Mouse (Mus musculus) embryonic facial prominence, embryonic 11.5 days (tissue): ENCODE results near the gene Ace2. TPM values are rescaled to one million over a fixed set of nuclear protein-coding genes. Genes with fewer than 3 reads are reported as not detected.

Experiments
- ATAC-seq: fragments of 200-750 bp; cut with Nextera tagmentation; replicated peaks from 2 replicates; pipeline ENCODE4 v1.8.0; 2017; ENCODE audit warnings: low read depth; ENCODE audit not compliant: insufficient number of reproducible peaks, low FRiP score, low TSS enrichment
- DNase-seq: peaks from one replicate; pipeline ENCODE4 v3.0.0-alpha.2; 2015; ENCODE audit warnings: low spot score
- H3K27ac ChIP-seq: fragments of 300-500 bp; sonication (generic); replicated peaks from 2 replicates; pipeline ENCODE4 v1.5.1; 2014; ENCODE audit warnings: mild to moderate bottlenecking, low read depth, low read length, control low read depth
- H3K27me3 ChIP-seq: fragments of 300-500 bp; sonication (generic); 2 replicates; pipeline ENCODE4 v1.6.1; 2014; ENCODE audit warnings: mild to moderate bottlenecking, low read length, moderate library complexity, mixed read lengths; ENCODE audit not compliant: control insufficient read depth, insufficient read depth
- H3K36me3 ChIP-seq: fragments of 300-500 bp; sonication (generic); replicated peaks from 2 replicates; pipeline ENCODE4 v1.6.1; 2014; ENCODE audit warnings: low read depth, mild to moderate bottlenecking, low read length, moderate library complexity, mixed read lengths; ENCODE audit not compliant: control insufficient read depth, insufficient read depth
- H3K4me1 ChIP-seq: fragments of 300-500 bp; sonication (generic); 2 replicates; pipeline ENCODE4 v1.6.1; 2014; ENCODE audit warnings: low read length, mixed read lengths; ENCODE audit not compliant: control insufficient read depth, insufficient read depth
- H3K4me2 ChIP-seq: fragments of 300-500 bp; sonication (generic); 2 replicates; pipeline ENCODE4 v1.6.1; 2014; ENCODE audit warnings: low read depth, mild to moderate bottlenecking, control low read depth, low read length, moderate library complexity
- H3K4me3 ChIP-seq: fragments of 300-500 bp; sonication (generic); 2 replicates; pipeline ENCODE4 v1.5.1; 2014; ENCODE audit warnings: low read depth, low read length, control low read depth
- H3K9ac ChIP-seq: fragments of 300-500 bp; sonication (generic); replicated peaks from 2 replicates; pipeline ENCODE4 v1.6.1; 2014; ENCODE audit warnings: mild to moderate bottlenecking, control low read depth, low read length
- H3K9me3 ChIP-seq: fragments of 300-500 bp; sonication (generic); replicated peaks from 2 replicates; pipeline ENCODE4 v1.6.1; 2016; ENCODE audit warnings: mild to moderate bottlenecking, low read length, inconsistent platforms, mixed read lengths; ENCODE audit not compliant: control insufficient read depth
- WGBS: fragments of 180-500 bp; shearing (Covaris S2); extraction: QIAGEN DNeasy Blood & Tissue Kit; methylation state at CpG from one replicate; pipeline ENCODE4 v1.1.7; 2014; 5-methylcytosine and 5-hydroxymethylcytosine counted together
- polyA plus RNA-seq: library from polyadenylated mRNA; unstranded; fragments of >200 nt; fragmentation: Nextera tagmentation; extraction: Ambion mirVana; gene quantifications from 2 replicates; pipeline ENCODE4 v1.2.1, GENCODE M21; 2014

Gene Ace2
- polyA plus RNA-seq = 0.21 TPM in 1 of 2 replicates, not detected in the other

DNA sequence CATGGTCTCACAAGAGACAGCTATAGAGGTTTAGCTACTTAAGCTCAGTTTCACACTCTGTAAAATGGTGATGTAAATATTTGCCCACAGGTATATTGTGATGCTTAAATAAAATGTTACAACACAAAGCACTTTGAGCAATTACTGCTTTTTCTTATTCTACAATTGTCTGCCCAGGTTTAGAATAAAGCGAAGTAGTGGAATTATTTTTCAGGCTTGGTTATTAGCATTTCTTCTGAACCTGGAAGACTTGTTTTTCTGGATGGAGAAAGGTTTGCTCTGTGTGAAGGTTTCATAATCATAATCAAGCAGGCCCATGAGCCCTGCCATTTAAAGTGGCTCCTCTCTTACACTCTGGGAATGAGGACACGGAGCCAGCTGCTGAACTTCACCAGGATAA lies at the start of gene Ace2:
Gene Ace2 (plus strand): TSS at position 301 of the 400 bp plus-strand sequence.
- H3K36me3 ChIP-seq = no peaks in the 10 kb centered on the region
- H3K27ac ChIP-seq = no peak within 1 kb of the TSS
- no peaks in the 10 kb centered on the region for H3K4me1 ChIP-seq
- ATAC-seq (no peak), DNase-seq (no peak)
- no peaks in the 10 kb centered on the region for H3K9me3 ChIP-seq
- H3K27me3 ChIP-seq = no peaks in the 10 kb centered on the region
- 76% methylated on average over 2 of the region's 2 CpGs for WGBS
- no peak within 1 kb of the TSS for H3K9ac ChIP-seq
- no peak within 1 kb of the TSS for H3K4me2 ChIP-seq
- no peak within 1 kb of the TSS for H3K4me3 ChIP-seq

DNA sequence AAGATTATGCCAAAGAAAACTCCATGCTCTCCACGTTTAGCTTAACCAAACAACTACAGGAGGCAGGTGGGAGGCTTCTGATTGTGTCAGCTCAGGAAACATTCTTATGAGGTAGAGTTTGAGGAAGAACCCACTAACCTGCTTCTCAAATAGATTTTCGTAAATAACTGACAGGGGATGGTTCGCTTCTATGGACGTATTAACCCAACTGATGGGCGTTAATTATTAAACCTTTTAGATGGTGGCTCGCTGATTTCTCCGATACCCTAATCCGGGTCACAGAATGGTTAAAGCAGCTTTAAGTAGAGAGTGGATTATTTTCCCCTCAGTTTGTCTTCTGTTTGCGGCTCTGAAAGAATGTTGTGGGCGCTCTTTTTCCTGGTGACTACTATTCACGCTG lies 49.2 kb upstream of the Ace2 start:
- 78% methylated on average over 11 of the region's 11 CpGs for WGBS
- H3K36me3 ChIP-seq = no peaks in the 10 kb centered on the region

DNA sequence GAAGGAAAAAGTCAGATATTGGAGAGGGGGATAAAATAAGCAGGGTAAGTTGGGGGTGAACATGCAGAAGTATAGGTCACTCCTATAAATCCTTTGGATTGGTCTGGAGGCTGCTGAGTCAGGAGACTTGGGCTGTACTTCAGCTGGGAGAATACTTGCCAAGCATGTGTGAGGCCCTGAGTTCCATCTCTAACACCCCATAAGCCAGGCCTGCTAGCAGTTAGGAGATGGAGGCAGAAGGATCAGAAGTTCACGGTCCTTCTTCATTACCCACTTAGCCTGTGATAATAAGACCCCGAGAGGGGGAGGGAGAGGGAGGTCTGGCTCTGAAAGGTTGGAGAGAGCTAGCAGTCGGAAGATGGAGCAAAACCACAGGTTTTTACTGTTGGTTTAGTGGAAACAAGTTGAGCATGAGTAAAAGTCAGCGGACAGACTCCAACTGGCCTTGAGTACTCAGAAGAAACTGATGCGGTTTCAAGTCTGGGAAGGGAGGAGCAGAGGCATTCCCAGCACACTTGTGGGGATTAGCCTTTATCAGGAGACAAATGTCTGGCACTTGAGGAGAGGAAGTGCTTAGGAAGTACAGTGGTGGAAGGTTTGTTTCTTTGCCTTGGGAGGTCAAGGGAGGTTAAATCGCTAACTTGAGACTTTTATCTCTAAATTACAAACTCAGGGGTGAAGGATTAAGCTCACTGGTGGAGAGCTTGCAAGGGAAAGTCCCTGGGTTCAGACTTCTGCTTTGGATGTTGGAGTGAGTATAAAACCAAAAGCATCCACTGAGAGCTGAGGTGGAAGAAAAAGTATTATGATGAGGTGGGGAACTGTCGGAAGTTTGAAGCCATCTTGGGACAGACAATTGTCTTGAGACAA lies 46.6 kb upstream of the Ace2 start:
- H3K4me1 ChIP-seq = no peaks in the 10 kb centered on the region
- no peak overlapping the region for H3K9ac ChIP-seq
- H3K4me2 ChIP-seq = no peak overlapping the region
- peak; percentile 2 for DNase-seq
- no peaks in the 10 kb centered on the region for H3K9me3 ChIP-seq
- 35% methylated on average over 7 of the region's 7 CpGs for WGBS
- no peak overlapping the region for H3K27ac ChIP-seq
- no peaks in the 10 kb centered on the region for H3K36me3 ChIP-seq
- no peaks in the 10 kb centered on the region; the same call in 1 of the 2 replicates for H3K27me3 ChIP-seq
- ATAC-seq = no peak
- no peak overlapping the region for H3K4me3 ChIP-seq

More for the DNA sequence above, 49.2 kb upstream of the Ace2 start:
- no peak overlapping the region for H3K4me3 ChIP-seq
- no peaks in the 10 kb centered on the region for H3K9me3 ChIP-seq
- H3K27ac ChIP-seq = no peak overlapping the region
- no peak overlapping the region for H3K4me2 ChIP-seq
- no peaks in the 10 kb centered on the region; the same call in 1 of the 2 replicates for H3K27me3 ChIP-seq
- no peak for ATAC-seq
- H3K9ac ChIP-seq = no peak overlapping the region
- H3K4me1 ChIP-seq = no peaks in the 10 kb centered on the region
- DNase-seq = no peak

DNA sequence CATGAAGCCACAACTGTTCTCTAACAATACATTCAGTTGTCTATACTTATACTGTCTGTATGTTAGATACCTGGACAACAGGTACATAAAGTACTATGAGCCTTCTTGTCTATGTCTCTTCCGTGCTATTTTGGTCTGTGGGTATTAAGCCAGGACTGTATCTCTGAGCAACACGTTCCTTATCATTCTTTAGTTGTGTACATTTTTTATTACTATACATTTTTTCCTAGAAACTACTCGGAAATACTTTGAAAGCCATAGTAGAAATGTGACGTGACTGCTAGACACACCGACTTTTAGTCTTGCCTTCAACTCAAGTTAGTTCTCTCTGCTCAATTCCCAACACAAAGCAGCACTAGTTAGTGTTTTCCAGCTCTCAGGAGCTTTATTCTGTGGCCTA lies 45.7 kb upstream of the Ace2 start:
- Histone ChIP-seq H3K4me2 (no peak overlapping the region), H3K9ac (no peak overlapping the region), H3K4me1 (no peaks in the 10 kb centered on the region), H3K27me3 (peaks cover under 1% of the 10 kb centered on the region), H3K4me3 (no peak overlapping the region), H3K36me3 (no peaks in the 10 kb centered on the region), H3K9me3 (no peaks in the 10 kb centered on the region), H3K27ac (no peak overlapping the region)
- no peak for DNase-seq
- WGBS = 86% methylated on average over 5 of the region's 5 CpGs
- no peak for ATAC-seq

DNA sequence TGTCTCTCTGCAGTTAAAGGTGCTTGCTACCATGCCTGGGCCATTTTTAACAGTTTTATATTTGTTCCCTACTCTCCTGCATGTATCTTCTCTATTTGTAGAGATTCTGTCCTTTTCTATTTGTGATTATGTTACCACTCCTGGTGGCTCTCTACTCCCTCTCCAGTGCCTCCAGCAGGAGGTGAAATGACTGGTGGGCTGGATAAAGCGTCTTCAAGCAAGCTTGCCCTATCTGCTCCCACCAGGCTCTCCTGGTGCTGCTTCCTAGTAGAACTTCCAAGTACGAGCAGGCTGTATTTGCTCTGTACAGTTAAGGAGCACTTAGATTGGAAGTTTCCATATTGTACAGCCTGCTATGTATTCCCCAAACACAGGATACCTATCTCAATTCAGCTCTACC lies 43.3 kb upstream of the Ace2 start:
- no peaks in the 10 kb centered on the region for H3K36me3 ChIP-seq
- ATAC-seq (no peak), DNase-seq (no peak)
- H3K4me1 ChIP-seq = no peaks in the 10 kb centered on the region
- H3K27ac ChIP-seq = no peak overlapping the region
- 72% methylated on average over 2 of the region's 2 CpGs for WGBS
- no peaks in the 10 kb centered on the region for H3K9me3 ChIP-seq
- peaks cover 2% of the 10 kb centered on the region for H3K27me3 ChIP-seq
- no peak overlapping the region for H3K4me2 ChIP-seq
- H3K9ac ChIP-seq = no peak overlapping the region
- no peak overlapping the region for H3K4me3 ChIP-seq

DNA sequence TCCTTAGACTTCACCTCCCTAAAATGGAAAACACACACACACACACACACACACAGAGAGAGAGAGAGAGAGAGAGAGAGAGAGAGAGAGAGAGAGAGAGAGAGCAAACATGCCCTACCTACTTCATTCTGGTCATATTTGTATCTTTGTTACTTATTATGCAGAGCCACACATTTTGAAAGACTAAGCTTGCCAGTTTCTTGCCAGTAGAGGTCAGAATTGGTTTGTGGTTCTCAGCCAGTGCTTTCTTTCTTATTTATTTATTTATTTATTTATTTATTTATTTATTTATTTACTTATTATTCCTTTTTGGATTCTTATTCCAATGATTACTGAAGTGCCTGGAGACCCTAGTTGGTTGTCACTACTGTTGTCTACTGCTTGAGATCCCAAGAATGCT lies 37.6 kb upstream of the Ace2 start:
- peaks cover 2% of the 10 kb centered on the region; the same call in 1 of the 2 replicates for H3K27me3 ChIP-seq
- no peak for ATAC-seq

DNA sequence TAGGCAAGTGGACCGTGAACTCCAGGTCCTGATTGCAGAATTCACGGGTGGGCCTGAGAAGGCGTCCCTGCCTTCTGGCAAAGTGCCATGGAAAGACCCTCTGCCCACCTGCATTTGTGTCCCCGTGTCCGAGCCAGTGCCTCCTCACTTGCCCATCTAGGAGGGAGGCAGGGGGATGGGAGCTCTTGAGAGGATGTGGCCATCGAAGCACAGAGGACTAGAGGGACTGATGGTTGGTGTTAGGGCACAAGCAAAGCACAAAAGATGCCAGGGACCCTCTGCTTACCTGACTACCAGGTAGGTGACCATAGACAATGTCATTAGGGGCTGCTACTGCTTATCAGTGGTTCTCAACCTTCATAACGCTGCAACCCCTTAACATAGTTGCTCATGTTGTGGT lies 36.9 kb upstream of the Ace2 start:
- Histone ChIP-seq H3K27me3 (peaks cover 2% of the 10 kb centered on the region; the same call in 1 of the 2 replicates), H3K9me3 (no peaks in the 10 kb centered on the region), H3K36me3 (no peaks in the 10 kb centered on the region), H3K4me3 (no peak overlapping the region), H3K4me1 (no peaks in the 10 kb centered on the region), H3K27ac (no peak overlapping the region), H3K4me2 (no peak overlapping the region), H3K9ac (no peak overlapping the region)
- 82% methylated on average over 7 of the region's 7 CpGs for WGBS
- DNase-seq (no peak), ATAC-seq (no peak)

More for the DNA sequence above, 37.6 kb upstream of the Ace2 start:
- Histone ChIP-seq H3K4me1 (no peaks in the 10 kb centered on the region), H3K36me3 (no peaks in the 10 kb centered on the region), H3K27ac (no peak overlapping the region), H3K9ac (no peak overlapping the region), H3K4me3 (no peak overlapping the region), H3K4me2 (no peak overlapping the region), H3K9me3 (no peaks in the 10 kb centered on the region)
- no peak for DNase-seq

DNA sequence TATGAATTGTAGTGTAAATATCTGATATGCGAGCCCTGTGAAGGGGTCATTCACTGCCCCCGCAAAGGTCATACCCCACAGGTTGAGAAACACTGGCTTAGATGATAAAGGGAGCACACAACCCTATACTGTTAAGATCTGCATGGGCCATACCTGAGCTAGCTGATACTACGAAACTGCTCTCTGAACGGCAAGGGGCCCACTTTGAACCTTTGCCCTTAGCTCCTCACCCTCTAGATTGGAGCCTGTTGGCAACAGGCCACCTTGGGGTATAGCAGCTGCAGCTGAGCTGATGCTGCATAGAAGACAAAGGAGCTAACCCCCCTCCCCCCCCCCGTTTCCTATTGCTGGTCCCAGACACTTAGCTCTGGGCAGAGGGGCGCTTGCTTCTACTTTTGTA lies 36.5 kb upstream of the Ace2 start:
- H3K4me1 ChIP-seq = no peaks in the 10 kb centered on the region
- no peaks in the 10 kb centered on the region for H3K9me3 ChIP-seq
- H3K27ac ChIP-seq = no peak overlapping the region
- DNase-seq (no peak), ATAC-seq (no peak)
- H3K36me3 ChIP-seq = no peaks in the 10 kb centered on the region
- no peak overlapping the region for H3K4me3 ChIP-seq
- WGBS = 62% methylated on average over 6 of the region's 6 CpGs
- no peak overlapping the region for H3K4me2 ChIP-seq
- H3K9ac ChIP-seq = no peak overlapping the region
- peaks cover 2% of the 10 kb centered on the region; the same call in 1 of the 2 replicates for H3K27me3 ChIP-seq
